Mouse (Mus musculus): ENCODE results near the gene Aknad1. TPM values are rescaled to one million over a fixed set of nuclear protein-coding genes. Genes with fewer than 3 reads are reported as not detected.

Gene Aknad1
- total RNA-seq, 1 experiment = not detected

- Histone ChIP-seq H3K9ac (ENCODE audit: insufficient read depth, low read depth, low read length, poor library complexity, severe bottlenecking) (no peak overlapping the region), H3K9me3 (ENCODE audit: control insufficient read depth, insufficient read depth, low read depth, low read length) (no peaks in the 10 kb centered on the region), H3K27ac (ENCODE audit: insufficient read depth, low read depth, low read length, poor library complexity, severe bottlenecking) (no peak overlapping the region), H3K4me1 (ENCODE audit: control insufficient read depth in 2 of 2, insufficient read depth in 2 of 2, low read length in 2 of 2, poor library complexity in 1 of 2) (no peaks in the 10 kb centered on the region; a peak in 1 of 4 replicates), H3K36me3 (ENCODE audit: control insufficient read depth, insufficient read depth, low read length, poor library complexity, severe bottlenecking) (no peaks in the 10 kb centered on the region), H3K4me3 (ENCODE audit: insufficient read depth in 1 of 2, low read depth in 1 of 2, low read length in 2 of 2, poor library complexity in 1 of 2, severe bottlenecking in 1 of 2) (no peak overlapping the region)
- in situ Hi-C loops (cut with MboI; ENCODE audit: low sequenced_read_pairs in 2 of 2, unreplicated experiment in 2 of 2) = no loop called here
- TF ChIP-seq MAFK (IDR thresholded peaks at IDR 0.05; ENCODE audit: insufficient read depth, low read depth, low read length) (no peak), CHD2 (IDR thresholded peaks at IDR 0.05; ENCODE audit: low read depth, low read length) (no peak), HCFC1 (IDR thresholded peaks at IDR 0.05; ENCODE audit: borderline replicate concordance, insufficient read depth, low read length) (no peak), ZNF384 (IDR thresholded peaks at IDR 0.05; ENCODE audit: low read depth, low read length) (no peak), ZC3H11A (IDR thresholded peaks at IDR 0.05; ENCODE audit: borderline replicate concordance, low read depth, low read length) (no peak)
- DNase-seq (ENCODE audit: low read depth, low spot score) = no peak
Observed at GRCm38 (mm10) chr3:108727776-108728175, 11.7 kb upstream of the Aknad1 start.

DNA sequence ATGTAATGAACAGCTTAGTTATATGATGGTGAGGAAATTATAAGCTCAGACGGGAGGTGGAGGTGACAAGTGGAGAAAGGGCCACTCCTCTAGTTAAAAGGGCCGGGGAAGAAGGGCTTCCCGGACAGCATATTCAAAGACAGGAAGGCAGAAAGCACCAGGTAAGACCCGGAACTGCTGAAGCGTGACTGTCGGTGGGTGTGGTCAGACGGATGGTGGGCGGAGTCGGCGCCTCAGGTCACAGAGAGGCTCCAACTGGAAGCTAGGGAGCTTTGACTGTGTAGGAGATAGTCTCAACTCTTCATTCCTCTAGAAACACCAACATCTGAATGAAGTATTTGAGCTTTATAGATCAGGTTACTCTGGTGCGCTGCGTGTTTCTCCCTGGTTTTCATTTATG, 9.1 kb upstream of the Aknad1 start:
- Histone ChIP-seq H3K4me1 (ENCODE audit: control insufficient read depth in 2 of 2, insufficient read depth in 2 of 2, low read length in 2 of 2, poor library complexity in 1 of 2) (no peaks in the 10 kb centered on the region; a peak in 1 of 4 replicates), H3K9ac (ENCODE audit: insufficient read depth, low read depth, low read length, poor library complexity, severe bottlenecking) (no peak overlapping the region), H3K4me3 (ENCODE audit: insufficient read depth in 1 of 2, low read depth in 1 of 2, low read length in 2 of 2, poor library complexity in 1 of 2, severe bottlenecking in 1 of 2) (peak overlapping the region in 1 of 2 experiments; percentile 34; a peak in 1 of 4 replicates), H3K27ac (ENCODE audit: insufficient read depth, low read depth, low read length, poor library complexity, severe bottlenecking) (no peak overlapping the region), H3K36me3 (ENCODE audit: control insufficient read depth, insufficient read depth, low read length, poor library complexity, severe bottlenecking) (no peaks in the 10 kb centered on the region), H3K9me3 (ENCODE audit: control insufficient read depth, insufficient read depth, low read depth, low read length) (no peaks in the 10 kb centered on the region)
- in situ Hi-C loops (cut with MboI; ENCODE audit: low sequenced_read_pairs in 2 of 2, unreplicated experiment in 2 of 2) = no loop called here
- TF ChIP-seq ZNF384 (IDR thresholded peaks at IDR 0.05; ENCODE audit: low read depth, low read length) (no peak), MAFK (IDR thresholded peaks at IDR 0.05; ENCODE audit: insufficient read depth, low read depth, low read length) (no peak), HCFC1 (IDR thresholded peaks at IDR 0.05; ENCODE audit: borderline replicate concordance, insufficient read depth, low read length) (no peak), ZC3H11A (IDR thresholded peaks at IDR 0.05; ENCODE audit: borderline replicate concordance, low read depth, low read length) (no peak), CHD2 (IDR thresholded peaks at IDR 0.05; ENCODE audit: low read depth, low read length) (no peak)
- DNase-seq (ENCODE audit: low read depth, low spot score) = no peak

DNA sequence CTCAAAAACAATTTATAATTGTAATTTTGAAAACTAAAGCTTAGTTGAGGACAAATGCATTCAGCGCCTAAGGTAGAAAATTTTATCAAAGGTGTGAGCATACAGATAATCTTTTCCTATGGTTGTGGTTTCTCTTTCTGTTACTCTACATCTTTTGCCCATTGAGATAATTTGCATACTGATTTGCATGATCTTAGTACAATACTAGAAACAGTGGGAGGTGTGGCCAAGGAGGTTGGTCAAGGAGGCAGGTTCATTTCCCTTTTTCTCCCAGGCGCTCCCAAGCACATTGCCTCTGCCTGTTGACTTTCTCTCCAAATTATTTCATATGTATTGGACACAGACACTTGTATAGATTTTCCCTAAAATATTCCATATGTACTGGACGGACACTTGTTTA, 1.7 kb upstream of the Aknad1 start:
- peaks cover 0 to 2% of the 10 kb centered on the region in 2 experiments; a peak in 1 of 4 replicates for H3K4me1 ChIP-seq (ENCODE audit: control insufficient read depth in 2 of 2, insufficient read depth in 2 of 2, low read length in 2 of 2, poor library complexity in 1 of 2)
- no peak for TF ChIP-seq HCFC1 (IDR thresholded peaks at IDR 0.05; ENCODE audit: borderline replicate concordance, insufficient read depth, low read length)
- TF ChIP-seq ZNF384 (IDR thresholded peaks at IDR 0.05; ENCODE audit: low read depth, low read length) = no peak
- TF ChIP-seq ZC3H11A (IDR thresholded peaks at IDR 0.05; ENCODE audit: borderline replicate concordance, low read depth, low read length) = no peak
- TF ChIP-seq CHD2 (IDR thresholded peaks at IDR 0.05; ENCODE audit: low read depth, low read length) = no peak
- TF ChIP-seq MAFK (IDR thresholded peaks at IDR 0.05; ENCODE audit: insufficient read depth, low read depth, low read length) = no peak
- no peak overlapping the region for H3K27ac ChIP-seq (ENCODE audit: insufficient read depth, low read depth, low read length, poor library complexity, severe bottlenecking)
- in situ Hi-C loops (cut with MboI; ENCODE audit: low sequenced_read_pairs in 2 of 2, unreplicated experiment in 2 of 2) = no loop called here
- no peak overlapping the region for H3K9ac ChIP-seq (ENCODE audit: insufficient read depth, low read depth, low read length, poor library complexity, severe bottlenecking)
- DNase-seq (ENCODE audit: low read depth, low spot score) = no peak
- H3K4me3 ChIP-seq (ENCODE audit: insufficient read depth in 1 of 2, low read depth in 1 of 2, low read length in 2 of 2, poor library complexity in 1 of 2, severe bottlenecking in 1 of 2) = no peak overlapping the region
- no peaks in the 10 kb centered on the region for H3K9me3 ChIP-seq (ENCODE audit: control insufficient read depth, insufficient read depth, low read depth, low read length)
- no peaks in the 10 kb centered on the region for H3K36me3 ChIP-seq (ENCODE audit: control insufficient read depth, insufficient read depth, low read length, poor library complexity, severe bottlenecking)

DNA sequence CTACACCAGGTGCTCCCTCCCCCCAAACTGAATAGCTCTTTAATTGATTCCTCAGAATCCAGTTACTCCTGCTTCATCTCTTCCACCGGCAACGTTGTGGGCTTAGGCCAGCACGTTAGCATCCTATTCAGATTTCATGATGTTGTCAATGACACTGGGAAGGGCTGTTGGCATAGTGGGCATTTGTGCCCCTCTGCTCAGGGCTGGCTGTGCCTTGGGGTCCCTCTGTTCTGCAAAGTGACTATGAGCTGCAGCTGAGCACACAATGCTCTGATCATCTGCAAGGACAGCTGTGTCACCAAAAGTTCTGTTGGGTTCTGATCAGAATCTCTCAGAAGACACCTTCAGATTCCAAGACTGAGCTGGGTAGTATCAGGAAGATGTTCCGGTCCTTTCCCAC, 4.6 kb downstream of the Aknad1 start:
- no peak for DNase-seq (ENCODE audit: low read depth, low spot score)
- in situ Hi-C loops (cut with MboI; ENCODE audit: low sequenced_read_pairs in 2 of 2, unreplicated experiment in 2 of 2) = no loop called here
- Histone ChIP-seq H3K9ac (ENCODE audit: insufficient read depth, low read depth, low read length, poor library complexity, severe bottlenecking) (no peak overlapping the region), H3K9me3 (ENCODE audit: control insufficient read depth, insufficient read depth, low read depth, low read length) (no peaks in the 10 kb centered on the region), H3K4me3 (ENCODE audit: insufficient read depth in 1 of 2, low read depth in 1 of 2, low read length in 2 of 2, poor library complexity in 1 of 2, severe bottlenecking in 1 of 2) (no peak overlapping the region), H3K4me1 (ENCODE audit: control insufficient read depth in 2 of 2, insufficient read depth in 2 of 2, low read length in 2 of 2, poor library complexity in 1 of 2) (no peaks in the 10 kb centered on the region), H3K27ac (ENCODE audit: insufficient read depth, low read depth, low read length, poor library complexity, severe bottlenecking) (no peak overlapping the region), H3K36me3 (ENCODE audit: control insufficient read depth, insufficient read depth, low read length, poor library complexity, severe bottlenecking) (no peaks in the 10 kb centered on the region)
- TF ChIP-seq ZC3H11A (IDR thresholded peaks at IDR 0.05; ENCODE audit: borderline replicate concordance, low read depth, low read length) (no peak), HCFC1 (IDR thresholded peaks at IDR 0.05; ENCODE audit: borderline replicate concordance, insufficient read depth, low read length) (no peak), CHD2 (IDR thresholded peaks at IDR 0.05; ENCODE audit: low read depth, low read length) (no peak), MAFK (IDR thresholded peaks at IDR 0.05; ENCODE audit: insufficient read depth, low read depth, low read length) (no peak), ZNF384 (IDR thresholded peaks at IDR 0.05; ENCODE audit: low read depth, low read length) (no peak)

DNA sequence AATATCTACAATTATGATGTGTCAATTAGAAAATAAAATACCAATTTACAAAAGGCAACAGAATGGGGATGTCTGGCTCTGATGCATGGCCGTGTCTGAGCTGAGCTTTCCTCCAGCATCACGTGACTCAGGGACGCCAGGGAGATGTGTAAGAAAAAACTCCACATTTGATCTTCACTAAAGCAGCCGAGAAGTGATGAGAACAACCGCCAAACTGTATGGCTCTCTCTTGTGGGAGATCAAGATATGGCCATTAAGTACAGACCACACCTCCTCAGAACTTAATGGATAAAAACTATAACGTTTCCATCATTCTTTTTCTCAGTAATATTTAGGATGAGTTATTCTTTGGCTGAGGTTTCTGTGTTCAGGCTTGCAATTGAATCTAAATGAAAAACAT, 11.6 kb downstream of the Aknad1 start:
- H3K4me3 ChIP-seq (ENCODE audit: insufficient read depth in 1 of 2, low read depth in 1 of 2, low read length in 2 of 2, poor library complexity in 1 of 2, severe bottlenecking in 1 of 2) = no peak overlapping the region
- H3K27ac ChIP-seq (ENCODE audit: insufficient read depth, low read depth, low read length, poor library complexity, severe bottlenecking) = no peak overlapping the region
- H3K36me3 ChIP-seq (ENCODE audit: control insufficient read depth, insufficient read depth, low read length, poor library complexity, severe bottlenecking) = no peaks in the 10 kb centered on the region
- no peaks in the 10 kb centered on the region for H3K4me1 ChIP-seq (ENCODE audit: control insufficient read depth in 2 of 2, insufficient read depth in 2 of 2, low read length in 2 of 2, poor library complexity in 1 of 2)
- H3K9me3 ChIP-seq (ENCODE audit: control insufficient read depth, insufficient read depth, low read depth, low read length) = no peaks in the 10 kb centered on the region
- TF ChIP-seq HCFC1 (IDR thresholded peaks at IDR 0.05; ENCODE audit: borderline replicate concordance, insufficient read depth, low read length) (no peak), MAFK (IDR thresholded peaks at IDR 0.05; ENCODE audit: insufficient read depth, low read depth, low read length) (no peak), CHD2 (IDR thresholded peaks at IDR 0.05; ENCODE audit: low read depth, low read length) (no peak), ZNF384 (IDR thresholded peaks at IDR 0.05; ENCODE audit: low read depth, low read length) (no peak), ZC3H11A (IDR thresholded peaks at IDR 0.05; ENCODE audit: borderline replicate concordance, low read depth, low read length) (no peak)
- in situ Hi-C loops (cut with MboI; ENCODE audit: low sequenced_read_pairs in 2 of 2, unreplicated experiment in 2 of 2) = no loop called here
- no peak overlapping the region for H3K9ac ChIP-seq (ENCODE audit: insufficient read depth, low read depth, low read length, poor library complexity, severe bottlenecking)
- DNase-seq (ENCODE audit: low read depth, low spot score) = no peak
